Mouse (Mus musculus) cerebellum, adult 11-12 months (tissue): ENCODE measurements around the gene Naip2.

ENCODE experiments used
- DNase-seq: peaks from one replicate; pipeline ENCODE4 v3.0.0; 2022

The Naip2 gene

GRCm38 (mm10) chr13:100107652-100108472 is 94.0 kb downstream of the Naip2 start, which contains the start of gene Serf1:
Gene Serf1, plus strand, starts transcription at chr13:100108012.
- peak; percentile 80 for DNase-seq

- DNase-seq: peak; percentile 91
Measured at GRCm38 (mm10) chr13:100103748-100104254, 98.1 kb downstream of the Naip2 start, which contains the start of gene Bdp1. Gene Bdp1, minus strand, starts transcription at chr13:100104070.

GRCm38 (mm10) chr13:100103052-100103658 is 98.7 kb downstream of the Naip2 start:
- no peak for DNase-seq

GRCm38 (mm10) chr13:100098808-100099207 is 103.1 kb downstream of the Naip2 start:
- DNase-seq: no peak
